Mouse (Mus musculus): ENCODE measurements around the gene Slc52a3.

Slc52a3 gene

DNA sequence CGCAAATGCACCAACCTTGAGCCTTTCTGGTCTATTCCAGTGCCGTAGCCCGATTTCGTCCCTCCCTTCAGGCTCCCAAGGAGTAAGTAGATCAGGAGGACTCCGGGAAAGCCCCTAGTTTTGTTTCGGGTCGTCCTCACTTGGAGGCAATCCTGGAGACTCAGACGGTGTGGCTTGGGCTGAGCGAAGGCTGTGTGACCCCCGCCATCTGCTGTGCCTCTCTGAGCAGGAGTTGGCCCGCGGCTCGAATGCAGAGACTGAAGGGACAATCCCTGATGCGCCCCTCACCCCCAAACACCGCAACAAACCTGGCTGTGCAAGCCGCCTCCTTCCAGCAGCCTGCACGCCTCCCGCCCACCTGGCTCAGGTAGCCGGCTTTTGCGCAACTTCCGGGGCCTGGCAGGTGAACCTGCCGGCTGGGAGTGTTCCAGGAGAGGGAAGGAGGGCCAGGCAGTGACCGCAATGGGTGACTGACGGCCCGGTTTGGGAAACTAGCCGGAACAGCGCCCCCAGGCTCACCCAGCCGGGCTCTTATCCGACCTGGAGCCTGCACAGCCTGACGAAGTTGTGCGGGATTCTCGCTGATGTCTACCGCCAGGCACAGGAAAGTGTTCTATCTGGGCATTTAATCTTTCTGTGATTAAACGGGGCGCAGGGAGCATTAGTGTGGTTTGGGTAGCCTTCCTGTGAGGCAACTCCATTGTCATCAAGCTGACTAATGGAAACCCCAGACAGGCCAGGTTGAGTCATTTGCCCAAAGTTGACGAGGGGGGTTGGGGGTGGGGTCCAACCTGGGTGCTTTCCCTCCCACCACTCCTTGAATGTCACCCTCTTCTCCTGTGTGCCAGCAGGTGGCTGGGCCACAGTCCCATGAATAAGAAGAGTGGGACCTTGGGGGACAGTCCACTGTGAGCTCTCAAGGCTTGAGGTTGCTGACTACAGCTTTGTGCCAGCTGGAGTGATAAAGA is 22.4 kb upstream of the Slc52a3 start:
- in situ Hi-C loops (cut with MboI): no loop called here

- in situ Hi-C loops (cut with MboI): no loop called here
Observed at GRCm38 (mm10) chr2:151975295-151975694, 21.0 kb upstream of the Slc52a3 start.

DNA sequence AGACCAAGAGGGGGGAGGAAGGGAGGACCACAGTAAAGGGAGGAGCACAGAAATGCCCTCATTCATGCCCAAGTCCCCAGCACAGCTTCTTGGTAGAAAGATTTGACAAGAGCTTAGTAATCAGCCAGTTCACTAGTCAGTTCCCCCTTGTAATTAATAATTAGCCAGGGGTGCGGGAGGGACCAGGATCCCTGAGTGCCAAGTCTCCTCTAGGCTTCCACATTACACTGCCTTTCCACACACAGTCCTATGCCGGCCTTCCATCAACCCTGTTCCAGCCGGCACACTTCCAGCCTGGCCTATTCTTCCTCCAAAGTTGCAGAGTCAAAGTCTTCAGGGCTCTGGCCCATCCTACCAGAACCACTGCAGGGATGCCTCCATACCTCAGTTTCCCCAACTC is 20.2 kb upstream of the Slc52a3 start:
- in situ Hi-C loops (cut with MboI): no loop called here

DNA sequence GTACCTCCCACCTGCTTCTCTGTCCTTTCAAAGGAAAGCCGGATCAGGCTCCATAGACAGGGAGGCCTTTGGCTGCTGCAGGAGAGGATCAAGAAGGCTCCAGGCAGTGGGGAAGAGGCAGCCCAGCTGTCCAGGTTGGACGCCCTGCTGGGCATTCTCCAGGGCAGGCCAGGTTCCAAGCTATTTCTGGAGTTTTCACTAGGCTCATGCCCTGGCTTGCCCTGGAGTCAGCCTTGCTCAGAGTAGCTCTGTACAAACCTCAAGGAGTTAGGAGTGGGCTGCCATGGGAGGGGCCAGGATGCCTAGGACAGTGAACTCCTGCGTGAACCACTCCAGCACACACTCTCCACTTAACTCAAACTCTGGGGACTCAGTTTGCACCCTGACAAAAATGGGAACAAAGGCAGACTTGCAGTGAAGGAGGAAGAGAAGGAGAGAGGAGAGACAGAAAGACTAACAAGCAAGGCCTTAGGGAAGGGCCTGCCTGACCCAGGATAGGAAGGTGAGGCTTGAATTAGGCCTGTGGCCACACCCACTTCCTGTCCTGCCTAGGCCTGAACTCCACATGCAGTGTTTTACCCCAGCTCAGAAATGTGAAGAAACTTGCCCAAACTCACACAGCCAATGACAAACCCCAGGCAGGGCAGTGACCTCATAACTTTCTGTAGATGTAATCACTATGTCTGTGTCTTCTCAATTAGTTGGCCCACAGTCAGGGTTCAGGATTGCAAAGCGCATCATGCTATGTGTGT is 18.4 kb upstream of the Slc52a3 start:
- in situ Hi-C loops (cut with MboI): no loop called here

DNA sequence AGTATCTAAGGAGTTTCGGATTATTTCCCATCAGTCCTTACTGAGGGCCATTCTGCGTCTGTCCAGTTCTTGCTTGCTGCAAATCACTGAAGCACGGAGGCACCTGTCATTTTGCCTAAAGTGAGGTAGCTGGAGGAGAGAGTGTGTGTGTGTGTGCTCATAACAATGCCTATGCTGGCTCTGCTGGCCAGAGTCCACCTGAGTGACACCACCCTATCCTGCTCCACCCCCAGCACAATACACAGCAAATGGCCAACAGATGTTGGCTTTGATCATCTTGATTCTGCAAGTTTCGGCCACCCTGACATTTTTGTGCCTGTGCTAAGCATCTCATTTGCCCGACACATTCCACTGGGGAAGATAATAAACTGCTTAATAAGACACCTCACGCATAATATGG is 17.8 kb upstream of the Slc52a3 start:
- in situ Hi-C loops (cut with MboI): no loop called here

GRCm38 (mm10) chr2:151979470-151980354 is 16.6 kb upstream of the Slc52a3 start, which contains the start of gene Fam110a:
Fam110a (minus strand) TSS chr2:151980219.
- in situ Hi-C loops (cut with MboI): no loop called here

- in situ Hi-C loops (cut with MboI): no loop called here
Observed at GRCm38 (mm10) chr2:151980355-151980693, 16.0 kb upstream of the Slc52a3 start.

DNA sequence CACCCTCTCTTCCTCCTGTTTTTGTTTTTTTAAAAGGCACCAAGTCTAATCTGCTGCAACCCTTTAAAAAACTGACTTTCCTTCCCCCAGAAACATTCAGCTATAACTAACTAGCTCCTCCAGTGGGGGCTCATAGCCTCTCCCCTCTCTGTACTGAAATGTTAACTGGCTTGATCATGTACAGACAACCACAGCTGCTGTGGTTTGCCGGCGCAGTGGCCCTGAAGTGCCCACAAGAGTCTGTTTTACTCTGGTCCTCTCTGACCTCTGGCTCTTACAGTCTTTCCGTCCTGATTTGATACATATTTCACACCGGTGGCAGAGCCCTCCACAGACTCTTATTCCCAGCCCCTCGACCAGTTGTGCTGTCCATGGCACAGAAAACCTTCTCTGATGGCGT is 15.0 kb upstream of the Slc52a3 start:
- in situ Hi-C loops (cut with MboI): no loop called here

GRCm38 (mm10) chr2:151982476-151982875 is 13.8 kb upstream of the Slc52a3 start:
- in situ Hi-C loops (cut with MboI): no loop called here

GRCm38 (mm10) chr2:151984019-151984418 is 12.3 kb upstream of the Slc52a3 start:
- in situ Hi-C loops (cut with MboI): no loop called here

GRCm38 (mm10) chr2:151985426-151986172 is 10.7 kb upstream of the Slc52a3 start:
- in situ Hi-C loops (cut with MboI): no loop called here

- in situ Hi-C loops (cut with MboI): no loop called here
Observed at GRCm38 (mm10) chr2:151986958-151987357, 9.4 kb upstream of the Slc52a3 start.

GRCm38 (mm10) chr2:151988978-151989377 is 7.3 kb upstream of the Slc52a3 start:
- in situ Hi-C loops (cut with MboI): no loop called here

- in situ Hi-C loops (cut with MboI): loop anchor here (10.0 kb wide), 1 partner anchor 56 kb away; no protein-coding TSS in a partner anchor
Observed at GRCm38 (mm10) chr2:151990985-151991394, 5.3 kb upstream of the Slc52a3 start.

DNA sequence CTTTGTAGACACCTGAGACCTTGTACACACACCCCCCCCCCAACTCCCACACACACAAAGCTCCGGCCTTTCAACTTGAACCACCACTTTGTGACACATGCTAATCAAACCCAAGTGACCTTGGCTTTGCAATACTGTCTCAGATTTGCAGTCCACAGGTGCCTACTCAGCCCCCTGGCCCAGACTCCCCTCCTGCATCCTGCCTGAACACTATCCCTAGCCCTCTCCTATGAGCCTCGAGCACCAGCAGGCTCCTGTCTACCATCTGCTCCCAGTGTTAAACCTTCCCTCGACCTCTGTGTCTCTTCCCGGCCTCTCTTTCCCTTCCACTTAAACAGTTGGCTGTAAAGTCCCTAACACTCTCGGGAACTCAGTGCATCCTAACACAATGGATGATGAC is 4.9 kb upstream of the Slc52a3 start:
- in situ Hi-C loops (cut with MboI): loop anchor here (10.0 kb wide), 1 partner anchor 57 kb away; no protein-coding TSS in a partner anchor

DNA sequence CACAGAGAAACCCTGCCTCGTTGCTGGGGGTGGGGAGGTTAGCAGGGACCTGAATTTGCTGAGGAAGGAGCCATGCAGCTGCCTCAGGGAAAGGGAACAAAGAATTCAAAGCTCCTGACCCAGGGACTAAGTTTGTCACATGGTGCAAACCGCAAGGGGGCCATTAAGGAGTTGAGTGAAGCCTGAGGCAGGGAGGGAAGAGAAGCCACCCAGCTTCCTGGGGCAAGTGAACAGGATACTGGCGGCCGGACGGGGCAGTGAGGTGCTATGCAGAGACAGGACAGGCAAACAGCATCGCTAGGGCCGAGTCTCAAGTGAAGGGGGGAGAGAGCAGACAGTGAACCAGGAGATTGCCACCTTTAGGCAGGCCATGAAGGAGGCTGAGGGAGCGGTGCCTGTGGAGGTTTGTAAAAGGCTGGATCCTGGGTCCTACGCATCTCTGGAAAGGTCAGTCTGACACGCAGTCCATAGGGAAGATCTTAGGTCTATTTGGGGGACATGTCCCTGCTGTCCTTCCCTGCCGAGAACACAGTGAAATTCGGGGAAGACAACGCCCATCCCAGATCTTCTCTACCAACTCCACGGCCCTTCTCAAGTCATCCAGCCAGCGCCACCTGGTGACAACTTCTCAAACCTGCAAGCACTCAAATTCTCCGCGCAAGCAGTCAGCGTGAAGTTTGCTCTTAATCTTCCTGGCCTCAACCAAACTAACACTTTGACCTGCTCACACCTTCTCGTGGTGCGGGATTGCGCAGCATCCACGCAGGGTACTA is 1.8 kb upstream of the Slc52a3 start:
- in situ Hi-C loops (cut with MboI): loop anchor here (10.0 kb wide), 1 partner anchor 60 kb away; no protein-coding TSS in a partner anchor

DNA sequence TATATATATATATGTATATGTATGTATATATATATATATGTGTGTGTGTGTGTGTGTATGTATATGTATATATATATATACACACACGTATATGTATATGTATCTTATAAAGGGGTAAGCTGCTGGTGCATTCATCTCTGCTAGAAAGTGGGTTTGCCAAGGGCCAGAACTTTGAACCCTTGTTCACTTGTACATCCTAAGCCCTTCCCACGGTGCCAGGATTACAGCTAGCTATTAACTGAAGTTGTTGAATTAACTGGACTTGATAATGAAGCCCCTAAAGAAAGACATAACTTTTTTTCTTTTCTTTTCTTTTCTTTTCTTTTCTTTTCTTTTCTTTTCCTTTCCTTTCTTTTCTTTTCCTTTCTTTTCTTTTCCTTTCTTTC is 872 bp downstream of the Slc52a3 start:
- in situ Hi-C loops (cut with MboI): loop anchor here (10.0 kb wide), 1 partner anchor 62 kb away; no protein-coding TSS in a partner anchor

GRCm38 (mm10) chr2:151997776-151998504 is 1.6 kb downstream of the Slc52a3 start:
- in situ Hi-C loops (cut with MboI): loop anchor here (10.0 kb wide), 1 partner anchor 63 kb away; no protein-coding TSS in a partner anchor

DNA sequence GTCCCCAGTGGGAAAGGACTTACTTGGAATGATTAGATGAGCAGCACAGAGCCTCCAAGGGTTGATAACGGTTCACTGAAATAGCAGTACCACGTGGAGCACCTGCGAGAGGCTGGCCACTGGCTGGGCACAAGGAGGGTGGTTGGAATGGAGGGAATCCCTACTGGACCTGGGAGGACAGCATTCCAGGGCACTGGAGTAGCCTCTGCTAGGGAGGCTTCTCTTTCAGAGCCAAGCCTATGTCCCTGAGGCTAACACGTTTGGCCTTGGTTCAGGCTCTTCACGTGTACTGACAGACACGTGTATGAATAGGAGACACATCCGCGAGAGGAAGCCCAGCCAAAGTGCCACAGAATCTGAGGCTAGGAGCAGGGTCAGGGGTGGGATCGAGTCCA is 2.2 kb downstream of the Slc52a3 start:
- in situ Hi-C loops (cut with MboI): loop anchor here (10.0 kb wide), 1 partner anchor 64 kb away; no protein-coding TSS in a partner anchor
